Mouse (Mus musculus): ENCODE results near the gene Mturn.

DNA sequence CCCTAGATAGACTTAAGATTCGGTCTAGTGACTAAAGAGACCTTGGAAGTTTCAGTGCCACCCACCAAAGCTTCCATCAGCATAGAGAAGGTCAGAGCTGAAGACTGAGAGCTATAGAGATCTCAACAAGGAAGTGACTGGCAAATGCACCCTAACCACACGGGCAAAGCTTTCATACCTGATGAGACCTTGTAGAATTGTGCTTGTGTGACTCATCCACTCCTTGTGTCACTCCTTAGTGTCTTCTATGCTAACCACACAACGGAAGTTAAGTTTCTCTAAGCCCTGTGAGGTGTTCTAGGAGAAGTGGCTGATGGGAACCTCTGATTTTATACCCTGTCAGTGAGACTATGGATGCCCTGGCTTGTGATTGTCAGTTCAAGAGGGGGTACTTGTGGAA, 56.3 kb downstream of the Mturn start:
- no peak for TF ChIP-seq POLR2A (IDR thresholded peaks at IDR 0.05; ENCODE audit: borderline replicate concordance, insufficient read depth, low read length)
- no peak for TF ChIP-seq CTCF (IDR thresholded peaks at IDR 0.05; ENCODE audit: borderline replicate concordance, insufficient read depth, low read depth, low read length)

All from cerebellum, adult 2 months (tissue).